Mouse (Mus musculus): ENCODE measurements at regions not wholly inside any gene's neighbourhood (a gene's known extent, or its start where the extent isn't known, plus 50 kb on each side); places are given as distances from the start of the nearest gene placed in this dataset.

- Histone ChIP-seq H3K4me3 (ENCODE audit: low read depth, low read length) (no peak overlapping the region), H3K9me3 (replicated peaks; ENCODE audit: control insufficient read depth, low read length) (no peaks in the 10 kb centered on the region), H3K4me1 (ENCODE audit: control insufficient read depth, insufficient read depth, low read length) (no peaks in the 10 kb centered on the region), H3K4me2 (ENCODE audit: low read length) (no peak overlapping the region), H3K27me3 (replicated peaks; ENCODE audit: control insufficient read depth, insufficient read depth, low read length) (no peaks in the 10 kb centered on the region), H3K9ac (ENCODE audit: low read length) (no peak overlapping the region), H3K36me3 (ENCODE audit: control insufficient read depth, insufficient read depth, low read length) (no peaks in the 10 kb centered on the region), H3K27ac (ENCODE audit: low read depth, low read length) (no peak overlapping the region)
- DNase-seq (ENCODE audit: low spot score) = no peak
- WGBS = 88% methylated on average over 9 of the region's 9 CpGs
- ATAC-seq = no peak
Observed at GRCm38 (mm10) chr19:48864151-48864740, 658.4 kb downstream of the Sorcs3 start.

- H3K9me3 ChIP-seq (replicated peaks; ENCODE audit: control insufficient read depth, low read length) = no peaks in the 10 kb centered on the region
- no peak for DNase-seq (ENCODE audit: low spot score)
- ATAC-seq = no peak
- H3K36me3 ChIP-seq (ENCODE audit: control insufficient read depth, insufficient read depth, low read length) = no peaks in the 10 kb centered on the region
- no peak overlapping the region for H3K4me2 ChIP-seq (ENCODE audit: low read length)
- no peaks in the 10 kb centered on the region for H3K4me1 ChIP-seq (ENCODE audit: control insufficient read depth, insufficient read depth, low read length)
- H3K9ac ChIP-seq (ENCODE audit: low read length) = no peak overlapping the region
- no peak overlapping the region for H3K4me3 ChIP-seq (ENCODE audit: low read depth, low read length)
- H3K27me3 ChIP-seq (replicated peaks; ENCODE audit: control insufficient read depth, insufficient read depth, low read length) = no peaks in the 10 kb centered on the region
- no peak overlapping the region for H3K27ac ChIP-seq (ENCODE audit: low read depth, low read length)
Observed at GRCm38 (mm10) chr19:48871601-48872000, 665.8 kb downstream of the Sorcs3 start.

DNA sequence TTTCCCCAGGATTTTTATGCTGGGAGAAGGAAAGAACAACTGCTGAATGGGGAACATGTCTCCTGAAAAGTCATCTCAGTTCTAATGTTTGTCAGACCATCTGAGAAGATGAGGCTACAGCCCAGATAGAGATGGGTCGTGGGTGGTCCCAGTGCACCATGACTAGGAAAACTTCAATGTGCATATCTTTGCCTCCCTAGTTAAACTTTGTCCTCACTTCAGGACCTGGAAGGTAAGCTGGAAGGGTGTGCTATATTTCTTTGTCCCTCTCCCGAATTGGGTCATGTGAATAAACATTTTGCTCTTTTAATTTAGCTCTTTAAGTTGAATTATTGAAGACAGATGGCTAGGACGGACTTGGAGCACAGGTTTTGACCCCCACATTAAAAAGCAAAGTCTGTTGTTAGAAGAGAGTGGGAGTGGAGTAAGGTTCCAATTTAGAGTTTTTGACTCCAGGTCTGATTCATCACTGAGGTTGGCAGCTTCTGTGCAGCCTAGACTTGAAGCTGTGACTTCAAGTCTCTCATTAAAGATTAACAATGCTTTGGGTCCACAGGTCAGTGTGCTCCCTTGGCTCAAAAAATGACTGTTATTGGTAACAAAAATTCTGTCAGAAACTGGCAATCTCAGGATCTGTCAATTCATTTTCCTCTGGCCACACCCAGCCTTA, 675.8 kb downstream of the Sorcs3 start:
- no peaks in the 10 kb centered on the region for H3K4me1 ChIP-seq (ENCODE audit: control insufficient read depth, insufficient read depth, low read length)
- no peak for DNase-seq (ENCODE audit: low spot score)
- H3K36me3 ChIP-seq (ENCODE audit: control insufficient read depth, insufficient read depth, low read length) = no peaks in the 10 kb centered on the region
- H3K4me3 ChIP-seq (ENCODE audit: low read depth, low read length) = no peak overlapping the region
- H3K27me3 ChIP-seq (replicated peaks; ENCODE audit: control insufficient read depth, insufficient read depth, low read length) = no peaks in the 10 kb centered on the region
- no peaks in the 10 kb centered on the region for H3K9me3 ChIP-seq (replicated peaks; ENCODE audit: control insufficient read depth, low read length)
- H3K4me2 ChIP-seq (ENCODE audit: low read length) = no peak overlapping the region
- H3K27ac ChIP-seq (ENCODE audit: low read depth, low read length) = no peak overlapping the region
- no peak for ATAC-seq
- H3K9ac ChIP-seq (ENCODE audit: low read length) = no peak overlapping the region
- WGBS = 80% methylated on average over 3 of the region's 3 CpGs

DNA sequence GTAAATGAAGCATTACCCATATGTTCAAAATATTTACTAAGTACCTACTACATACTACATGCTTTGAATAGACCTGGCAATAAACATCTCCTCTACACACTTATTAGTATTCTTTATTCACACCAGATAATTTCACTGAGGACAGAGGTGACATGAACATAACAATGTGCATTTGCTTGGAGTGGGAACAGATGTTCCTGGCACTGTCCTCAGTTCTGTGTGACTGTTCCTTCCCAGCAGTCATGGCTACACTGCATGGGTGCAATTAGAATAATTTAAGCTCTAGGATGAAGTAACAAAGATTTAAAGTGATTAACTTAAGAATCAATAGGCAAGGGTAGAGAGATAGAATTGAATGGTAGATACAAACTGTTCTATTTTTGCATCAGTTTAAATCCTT, 702.4 kb downstream of the Sorcs3 start:
- H3K4me2 ChIP-seq (ENCODE audit: low read length) = no peak overlapping the region
- ATAC-seq = peak; percentile 44; the same call in 1 of the 2 replicates
- no peak overlapping the region for H3K27ac ChIP-seq (ENCODE audit: low read depth, low read length)
- H3K4me1 ChIP-seq (ENCODE audit: control insufficient read depth, insufficient read depth, low read length) = no peaks in the 10 kb centered on the region
- no peaks in the 10 kb centered on the region for H3K36me3 ChIP-seq (ENCODE audit: control insufficient read depth, insufficient read depth, low read length)
- H3K4me3 ChIP-seq (ENCODE audit: low read depth, low read length) = no peak overlapping the region
- no peaks in the 10 kb centered on the region for H3K27me3 ChIP-seq (replicated peaks; ENCODE audit: control insufficient read depth, insufficient read depth, low read length)
- DNase-seq (ENCODE audit: low spot score) = peak; percentile 43
- no peak overlapping the region for H3K9ac ChIP-seq (ENCODE audit: low read length)
- no peaks in the 10 kb centered on the region for H3K9me3 ChIP-seq (replicated peaks; ENCODE audit: control insufficient read depth, low read length)

- peak; percentile 22 for DNase-seq (ENCODE audit: low spot score)
- H3K4me2 ChIP-seq (ENCODE audit: low read length) = no peak overlapping the region
- H3K27ac ChIP-seq (ENCODE audit: low read depth, low read length) = no peak overlapping the region
- H3K9ac ChIP-seq (ENCODE audit: low read length) = no peak overlapping the region
- H3K4me1 ChIP-seq (ENCODE audit: control insufficient read depth, insufficient read depth, low read length) = no peaks in the 10 kb centered on the region
- H3K9me3 ChIP-seq (replicated peaks; ENCODE audit: control insufficient read depth, low read length) = no peaks in the 10 kb centered on the region
- H3K4me3 ChIP-seq (ENCODE audit: low read depth, low read length) = no peak overlapping the region
- no peaks in the 10 kb centered on the region for H3K36me3 ChIP-seq (ENCODE audit: control insufficient read depth, insufficient read depth, low read length)
- WGBS = 71% methylated on average over 3 of the region's 3 CpGs
- peak; percentile 44; the same call in 1 of the 2 replicates for ATAC-seq
- H3K27me3 ChIP-seq (replicated peaks; ENCODE audit: control insufficient read depth, insufficient read depth, low read length) = no peaks in the 10 kb centered on the region
Observed at GRCm38 (mm10) chr19:48913011-48913410, 707.2 kb downstream of the Sorcs3 start.

DNA sequence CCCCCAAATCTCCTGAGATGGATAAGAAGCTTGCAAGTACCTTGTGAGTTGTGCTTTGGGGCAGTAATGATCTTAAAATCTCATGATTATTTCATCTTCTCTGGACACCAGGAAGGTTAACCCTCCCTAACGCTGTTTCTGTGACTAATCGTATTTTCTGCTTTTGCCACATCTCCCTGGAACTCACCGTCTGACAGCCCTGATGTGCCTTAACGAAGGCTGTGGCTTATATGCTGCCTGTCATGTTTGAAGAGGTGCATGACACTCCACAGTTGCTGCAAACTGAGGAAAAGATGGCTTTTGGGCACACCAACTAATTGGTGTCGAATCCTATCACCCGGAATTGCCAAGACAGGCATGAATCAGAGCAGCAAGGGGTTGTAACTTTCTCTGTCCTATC, 713.8 kb downstream of the Sorcs3 start:
- no peaks in the 10 kb centered on the region for H3K36me3 ChIP-seq (ENCODE audit: control insufficient read depth, insufficient read depth, low read length)
- H3K9me3 ChIP-seq (replicated peaks; ENCODE audit: control insufficient read depth, low read length) = no peaks in the 10 kb centered on the region
- H3K9ac ChIP-seq (ENCODE audit: low read length) = no peak overlapping the region
- H3K4me2 ChIP-seq (ENCODE audit: low read length) = no peak overlapping the region
- no peaks in the 10 kb centered on the region for H3K27me3 ChIP-seq (replicated peaks; ENCODE audit: control insufficient read depth, insufficient read depth, low read length)
- no peaks in the 10 kb centered on the region for H3K4me1 ChIP-seq (ENCODE audit: control insufficient read depth, insufficient read depth, low read length)
- no peak for ATAC-seq
- DNase-seq (ENCODE audit: low spot score) = no peak
- no peak overlapping the region for H3K4me3 ChIP-seq (ENCODE audit: low read depth, low read length)
- H3K27ac ChIP-seq (ENCODE audit: low read depth, low read length) = no peak overlapping the region
- 67% methylated on average over 6 of the region's 6 CpGs for WGBS

DNA sequence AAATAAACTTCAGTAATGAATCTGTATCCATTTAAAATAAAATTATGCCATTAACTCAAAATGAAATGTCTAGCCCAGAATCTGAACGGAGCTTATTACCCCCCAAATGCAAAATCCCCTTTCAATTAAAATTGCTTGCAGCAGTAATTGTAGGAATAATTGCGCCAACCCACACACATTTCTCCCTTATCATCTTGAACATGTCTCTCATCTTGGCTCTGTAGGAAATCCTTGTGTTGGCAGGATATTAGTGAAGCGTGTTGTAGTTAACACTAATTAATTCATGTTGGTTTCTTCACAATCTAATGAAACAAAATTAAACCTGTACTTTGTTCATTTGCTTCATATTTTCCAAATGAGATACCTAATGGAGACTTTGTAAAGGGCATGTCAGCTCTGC, 741.8 kb downstream of the Sorcs3 start:
- Histone ChIP-seq H3K27ac (ENCODE audit: low read depth, low read length) (no peak overlapping the region), H3K4me3 (ENCODE audit: low read depth, low read length) (no peak overlapping the region), H3K4me2 (ENCODE audit: low read length) (no peak overlapping the region), H3K27me3 (replicated peaks; ENCODE audit: control insufficient read depth, insufficient read depth, low read length) (no peaks in the 10 kb centered on the region), H3K9ac (ENCODE audit: low read length) (no peak overlapping the region), H3K36me3 (ENCODE audit: control insufficient read depth, insufficient read depth, low read length) (no peaks in the 10 kb centered on the region), H3K9me3 (replicated peaks; ENCODE audit: control insufficient read depth, low read length) (no peaks in the 10 kb centered on the region), H3K4me1 (ENCODE audit: control insufficient read depth, insufficient read depth, low read length) (no peaks in the 10 kb centered on the region)
- DNase-seq (ENCODE audit: low spot score) (peak; percentile 53), ATAC-seq (no peak)
- WGBS = 46% methylated on average over 3 of the region's 3 CpGs
